Mouse (Mus musculus): Measurements from ENCODE around the gene Pnrc2.

- TF ChIP-seq CTCF (IDR thresholded peaks at IDR 0.05; ENCODE audit: low read depth) (no peak), EP300 (IDR thresholded peaks at IDR 0.05; ENCODE audit: low read depth) (peak; percentile 72)
These were observed 33.0 kb upstream of the Pnrc2 start for GRCm38 (mm10) chr4:135906633-135907032.
